Mouse (Mus musculus): ENCODE data around the gene Jakmip3. TPM values are rescaled to one million over a fixed set of nuclear protein-coding genes. Genes with fewer than 3 reads are reported as not detected.

The Jakmip3 gene
- polyA plus RNA-seq, 1 experiment from 2014 or later, result 0.12 TPM

- ATAC-seq (ENCODE audit: insufficient number of reproducible peaks, insufficient read depth, low FRiP score, low read depth), result no peak
- no peak overlapping the region for H3K9ac ChIP-seq (replicated peaks; ENCODE audit: low read depth, low read length)
- H3K27me3 ChIP-seq (ENCODE audit: control insufficient read depth, insufficient read depth, low read length), result no peaks in the 10 kb centered on the region
- H3K4me2 ChIP-seq (replicated peaks; ENCODE audit: low read depth, low read length), result no peak overlapping the region
- 44% methylated on average over 13 of the region's 13 CpGs for WGBS
- H3K27ac ChIP-seq (ENCODE audit: low read length), result no peak overlapping the region
- no peaks in the 10 kb centered on the region for H3K9me3 ChIP-seq (ENCODE audit: control insufficient read depth, low read depth, low read length)
- no peaks in the 10 kb centered on the region for H3K36me3 ChIP-seq (ENCODE audit: control insufficient read depth, insufficient read depth, low read length)
- no peak overlapping the region for H3K4me3 ChIP-seq (ENCODE audit: low read depth, low read length)
- no peaks in the 10 kb centered on the region for H3K4me1 ChIP-seq (ENCODE audit: control insufficient read depth, insufficient read depth, low read length)
Observed at GRCm38 (mm10) chr7:139119152-139119774, 178.7 kb downstream of the Jakmip3 start.

GRCm38 (mm10) chr7:139119775-139120153 is 179.2 kb downstream of the Jakmip3 start:
- Histone ChIP-seq H3K4me3 (ENCODE audit: low read depth, low read length) (no peak overlapping the region), H3K4me1 (ENCODE audit: control insufficient read depth, insufficient read depth, low read length) (no peaks in the 10 kb centered on the region), H3K9ac (replicated peaks; ENCODE audit: low read depth, low read length) (no peak overlapping the region), H3K27me3 (ENCODE audit: control insufficient read depth, insufficient read depth, low read length) (no peaks in the 10 kb centered on the region), H3K36me3 (ENCODE audit: control insufficient read depth, insufficient read depth, low read length) (no peaks in the 10 kb centered on the region), H3K27ac (ENCODE audit: low read length) (no peak overlapping the region), H3K9me3 (ENCODE audit: control insufficient read depth, low read depth, low read length) (no peaks in the 10 kb centered on the region), H3K4me2 (replicated peaks; ENCODE audit: low read depth, low read length) (no peak overlapping the region)
- 49% methylated on average over 2 of the region's 2 CpGs for WGBS
- no peak for ATAC-seq (ENCODE audit: insufficient number of reproducible peaks, insufficient read depth, low FRiP score, low read depth)

GRCm38 (mm10) chr7:139125881-139126280 is 185.4 kb downstream of the Jakmip3 start:
- H3K4me1 ChIP-seq (ENCODE audit: control insufficient read depth, insufficient read depth, low read length), result peaks cover 6% of the 10 kb centered on the region; the same call in 1 of the 2 replicates
- H3K27me3 ChIP-seq (ENCODE audit: control insufficient read depth, insufficient read depth, low read length), result no peaks in the 10 kb centered on the region
- no peaks in the 10 kb centered on the region for H3K36me3 ChIP-seq (ENCODE audit: control insufficient read depth, insufficient read depth, low read length)
- no peak overlapping the region for H3K9ac ChIP-seq (replicated peaks; ENCODE audit: low read depth, low read length)
- WGBS, result 84% methylated on average over 4 of the region's 4 CpGs
- H3K4me3 ChIP-seq (ENCODE audit: low read depth, low read length), result no peak overlapping the region
- no peak overlapping the region for H3K4me2 ChIP-seq (replicated peaks; ENCODE audit: low read depth, low read length)
- H3K27ac ChIP-seq (ENCODE audit: low read length), result no peak overlapping the region
- no peak for ATAC-seq (ENCODE audit: insufficient number of reproducible peaks, insufficient read depth, low FRiP score, low read depth)
- no peaks in the 10 kb centered on the region for H3K9me3 ChIP-seq (ENCODE audit: control insufficient read depth, low read depth, low read length)

GRCm38 (mm10) chr7:139126549-139126948 is 186.0 kb downstream of the Jakmip3 start:
- Histone ChIP-seq H3K9ac (replicated peaks; ENCODE audit: low read depth, low read length) (no peak overlapping the region), H3K4me3 (ENCODE audit: low read depth, low read length) (no peak overlapping the region), H3K27ac (ENCODE audit: low read length) (no peak overlapping the region), H3K4me2 (replicated peaks; ENCODE audit: low read depth, low read length) (no peak overlapping the region), H3K9me3 (ENCODE audit: control insufficient read depth, low read depth, low read length) (no peaks in the 10 kb centered on the region), H3K27me3 (ENCODE audit: control insufficient read depth, insufficient read depth, low read length) (no peaks in the 10 kb centered on the region), H3K4me1 (ENCODE audit: control insufficient read depth, insufficient read depth, low read length) (peaks cover 6% of the 10 kb centered on the region; the same call in 1 of the 2 replicates), H3K36me3 (ENCODE audit: control insufficient read depth, insufficient read depth, low read length) (no peaks in the 10 kb centered on the region)
- no peak for ATAC-seq (ENCODE audit: insufficient number of reproducible peaks, insufficient read depth, low FRiP score, low read depth)
- WGBS, result 72% methylated on average over 7 of the region's 7 CpGs

GRCm38 (mm10) chr7:139128994-139129393 is 188.5 kb downstream of the Jakmip3 start:
- Histone ChIP-seq H3K9me3 (ENCODE audit: control insufficient read depth, low read depth, low read length) (no peaks in the 10 kb centered on the region), H3K27ac (ENCODE audit: low read length) (no peak overlapping the region), H3K4me2 (replicated peaks; ENCODE audit: low read depth, low read length) (no peak overlapping the region), H3K36me3 (ENCODE audit: control insufficient read depth, insufficient read depth, low read length) (no peaks in the 10 kb centered on the region), H3K27me3 (ENCODE audit: control insufficient read depth, insufficient read depth, low read length) (no peaks in the 10 kb centered on the region), H3K4me1 (ENCODE audit: control insufficient read depth, insufficient read depth, low read length) (peaks cover 6% of the 10 kb centered on the region; the same call in 1 of the 2 replicates), H3K4me3 (ENCODE audit: low read depth, low read length) (no peak overlapping the region), H3K9ac (replicated peaks; ENCODE audit: low read depth, low read length) (no peak overlapping the region)
- ATAC-seq (ENCODE audit: insufficient number of reproducible peaks, insufficient read depth, low FRiP score, low read depth), result no peak
- 65% methylated on average over 4 of the region's 4 CpGs for whole genome bisulfite sequencing

GRCm38 (mm10) chr7:139130361-139130760 is 189.8 kb downstream of the Jakmip3 start:
- Histone ChIP-seq H3K9me3 (ENCODE audit: control insufficient read depth, low read depth, low read length) (no peaks in the 10 kb centered on the region), H3K36me3 (ENCODE audit: control insufficient read depth, insufficient read depth, low read length) (no peaks in the 10 kb centered on the region), H3K27ac (ENCODE audit: low read length) (no peak overlapping the region), H3K9ac (replicated peaks; ENCODE audit: low read depth, low read length) (no peak overlapping the region), H3K27me3 (ENCODE audit: control insufficient read depth, insufficient read depth, low read length) (no peaks in the 10 kb centered on the region), H3K4me1 (ENCODE audit: control insufficient read depth, insufficient read depth, low read length) (peaks cover 6% of the 10 kb centered on the region; the same call in 1 of the 2 replicates), H3K4me3 (ENCODE audit: low read depth, low read length) (no peak overlapping the region), H3K4me2 (replicated peaks; ENCODE audit: low read depth, low read length) (no peak overlapping the region)
- ATAC-seq (ENCODE audit: insufficient number of reproducible peaks, insufficient read depth, low FRiP score, low read depth), result no peak
- 48% methylated on average over 6 of the region's 6 CpGs for WGBS

GRCm38 (mm10) chr7:139131538-139131937 is 191.0 kb downstream of the Jakmip3 start:
- no peak for ATAC-seq (ENCODE audit: insufficient number of reproducible peaks, insufficient read depth, low FRiP score, low read depth)

GRCm38 (mm10) chr7:139133446-139133845 is 192.9 kb downstream of the Jakmip3 start:
- H3K36me3 ChIP-seq (ENCODE audit: control insufficient read depth, insufficient read depth, low read length), result no peaks in the 10 kb centered on the region
- 74% methylated on average over 3 of the region's 3 CpGs for WGBS
- no peak overlapping the region for H3K9ac ChIP-seq (replicated peaks; ENCODE audit: low read depth, low read length)
- no peak for ATAC-seq (ENCODE audit: insufficient number of reproducible peaks, insufficient read depth, low FRiP score, low read depth)
- no peak overlapping the region for H3K27ac ChIP-seq (ENCODE audit: low read length)
- no peaks in the 10 kb centered on the region for H3K27me3 ChIP-seq (ENCODE audit: control insufficient read depth, insufficient read depth, low read length)
- H3K4me2 ChIP-seq (replicated peaks; ENCODE audit: low read depth, low read length), result no peak overlapping the region
- peaks cover 6% of the 10 kb centered on the region; the same call in 1 of the 2 replicates for H3K4me1 ChIP-seq (ENCODE audit: control insufficient read depth, insufficient read depth, low read length)
- no peaks in the 10 kb centered on the region for H3K9me3 ChIP-seq (ENCODE audit: control insufficient read depth, low read depth, low read length)
- no peak overlapping the region for H3K4me3 ChIP-seq (ENCODE audit: low read depth, low read length)

More at GRCm38 (mm10) chr7:139131538-139131937, 191.0 kb downstream of the Jakmip3 start:
- Histone ChIP-seq H3K27me3 (ENCODE audit: control insufficient read depth, insufficient read depth, low read length) (no peaks in the 10 kb centered on the region), H3K9me3 (ENCODE audit: control insufficient read depth, low read depth, low read length) (no peaks in the 10 kb centered on the region), H3K4me2 (replicated peaks; ENCODE audit: low read depth, low read length) (no peak overlapping the region), H3K27ac (ENCODE audit: low read length) (no peak overlapping the region), H3K4me3 (ENCODE audit: low read depth, low read length) (no peak overlapping the region), H3K9ac (replicated peaks; ENCODE audit: low read depth, low read length) (no peak overlapping the region), H3K36me3 (ENCODE audit: control insufficient read depth, insufficient read depth, low read length) (no peaks in the 10 kb centered on the region), H3K4me1 (ENCODE audit: control insufficient read depth, insufficient read depth, low read length) (peaks cover 6% of the 10 kb centered on the region; the same call in 1 of the 2 replicates)
- WGBS, result 50% methylated on average over 8 of the region's 8 CpGs

Measured in stomach, embryonic 14.5 days (tissue).